Mouse (Mus musculus) testis, postnatal 14 days (tissue): ENCODE data around the gene Yif1a.

Source experiments
- DNase-seq: peaks from one replicate; pipeline ENCODE4 v3.0.0; 2021; ENCODE audit warnings: low spot score

Yif1a gene

GRCm38 (mm10) chr19:5087884-5088728, at the start of gene Yif1a:
TSS of gene Yif1a (plus strand) at chr19:5088538.
- DNase-seq = peak; percentile 95

- peak; percentile 85 for DNase-seq
These were observed 49.6 kb upstream of the Yif1a start, which contains the start of the genes B4gat1 and AC124502.3 for GRCm38 (mm10) chr19:5038709-5039156. TSS of gene B4gat1 (plus strand) at chr19:5038826. TSS of gene AC124502.3 (plus strand) at chr19:5038891.

- no peak for DNase-seq
These were observed 48.8 kb upstream of the Yif1a start for GRCm38 (mm10) chr19:5039301-5040114.

- DNase-seq = peak; percentile 94
These were observed 47.3 kb upstream of the Yif1a start, which contains the start of gene Brms1 for GRCm38 (mm10) chr19:5040862-5041523. TSS of gene Brms1 (plus strand) at chr19:5041354.

GRCm38 (mm10) chr19:5041588-5041987, 46.8 kb upstream of the Yif1a start:
- DNase-seq = no peak

- no peak for DNase-seq
These were observed 42.8 kb upstream of the Yif1a start for GRCm38 (mm10) chr19:5045531-5045930.

- DNase-seq = no peak
These were observed 39.9 kb upstream of the Yif1a start for GRCm38 (mm10) chr19:5048138-5049056.

- DNase-seq = no peak
These were observed 39.0 kb upstream of the Yif1a start for GRCm38 (mm10) chr19:5049325-5049724.

- no peak for DNase-seq
These were observed 38.1 kb upstream of the Yif1a start, which contains the start of gene Rin1 for GRCm38 (mm10) chr19:5050047-5050905. TSS of gene Rin1 (plus strand) at chr19:5050481.

GRCm38 (mm10) chr19:5051031-5051430, 37.3 kb upstream of the Yif1a start:
- DNase-seq = no peak

GRCm38 (mm10) chr19:5051515-5051914, 36.8 kb upstream of the Yif1a start:
- DNase-seq = no peak

GRCm38 (mm10) chr19:5052166-5052822, 36.0 kb upstream of the Yif1a start:
- DNase-seq = no peak

- no peak for DNase-seq
These were observed 35.5 kb upstream of the Yif1a start for GRCm38 (mm10) chr19:5052853-5053252.

GRCm38 (mm10) chr19:5053909-5054308, 34.4 kb upstream of the Yif1a start:
- no peak for DNase-seq

GRCm38 (mm10) chr19:5056251-5056650, 32.1 kb upstream of the Yif1a start:
- DNase-seq = no peak

- DNase-seq = no peak
These were observed 30.2 kb upstream of the Yif1a start for GRCm38 (mm10) chr19:5057876-5058775.

- DNase-seq = no peak
These were observed 29.3 kb upstream of the Yif1a start for GRCm38 (mm10) chr19:5058801-5059771.
